Comparison of ENCODE assay signal across 25 mouse cellular contexts in genomic region chr14:122034451-122034850, GRCm38 (mm10). TPM values are rescaled to one million over a fixed set of nuclear protein-coding genes. Genes with fewer than 3 reads are reported as not detected.
"Had no signal": no experiment of that assay in that cellular context is flagged by ENCODE, and none has a peak within 500 bp of the region (broad histone marks: within the 10 kb centered on the region; RNA-seq: fewer than 3 reads in every experiment).

Gene Timm8a2, plus strand, starts transcription at chr14:122034674.

- H3K9me3 ChIP-seq: limb, embryonic 15.5 days; midbrain, embryonic 10.5 days; midbrain, embryonic 13.5 days; neural tube, embryonic 13.5 days had no signal

- H3K9ac ChIP-seq: limb, embryonic 12.5 days; limb, embryonic 15.5 days; liver, embryonic 14.5 days; liver, postnatal 0 days; lung, embryonic 14.5 days; midbrain, embryonic 13.5 days; neural tube, embryonic 13.5 days had no signal

- H3K4me2 ChIP-seq: limb, embryonic 12.5 days; limb, embryonic 15.5 days; liver, embryonic 11.5 days; lung, embryonic 14.5 days; midbrain, embryonic 13.5 days; neural tube, embryonic 13.5 days had no signal

- DNase-seq: kidney, adult 2 months; kidney, postnatal 10 days; kidney, postnatal 36 days; left cerebral cortex, postnatal 4 days; liver, postnatal 0 days; lung, embryonic 14.5 days; retina, postnatal 1 day; right cerebral cortex, postnatal 25 days; thymus, adult 2 months; thymus, postnatal 14 days; thymus, postnatal 4 days had no signal

- H3K4me3 ChIP-seq: limb, embryonic 12.5 days; limb, embryonic 15.5 days; megakaryocyte, embryonic 14.5 days; midbrain, embryonic 10.5 days; midbrain, embryonic 13.5 days; myocyte; neural tube, embryonic 13.5 days had no signal

- ATAC-seq: liver, postnatal 0 days; lung, postnatal 0 days; midbrain, embryonic 13.5 days; midbrain, embryonic 16.5 days had no signal

- H3K4me1 ChIP-seq: limb, embryonic 12.5 days; midbrain, embryonic 10.5 days; midbrain, embryonic 13.5 days; neural tube, embryonic 13.5 days had no signal

- H3K27me3 ChIP-seq: limb, embryonic 12.5 days; limb, embryonic 15.5 days; midbrain, embryonic 13.5 days; neural tube, embryonic 13.5 days had no signal

- H3K27ac ChIP-seq: limb, embryonic 12.5 days; limb, embryonic 15.5 days; liver, embryonic 14.5 days; midbrain, embryonic 10.5 days; midbrain, embryonic 13.5 days; neural tube, embryonic 13.5 days had no signal

- H3K36me3 ChIP-seq: limb, embryonic 12.5 days; limb, embryonic 15.5 days; midbrain, embryonic 10.5 days; midbrain, embryonic 13.5 days; neural tube, embryonic 13.5 days had no signal

RNA-seq across cellular contexts. Expression of gene Timm8a2, which starts in this region (rescaled TPM):
- polyA plus RNA-seq: kidney, adult 2 months; kidney, embryonic 14.5 days; limb, embryonic 12.5 days; limb, embryonic 15.5 days; liver, embryonic 11.5 days; liver, embryonic 14.5 days; liver, postnatal 0 days; lung, embryonic 14.5 days; lung, postnatal 0 days; midbrain, embryonic 10.5 days; midbrain, embryonic 13.5 days; midbrain, embryonic 16.5 days; myocyte; neural tube, embryonic 13.5 days; small intestine, adult 2 months; stomach, embryonic 16.5 days had no signal
